Mouse (Mus musculus) lung, adult 18-20 months (tissue): ENCODE data around the gene Prl3c1.
"Not testable (repeated sequence)": the region's sequence is repeated elsewhere in the genome, so short reads cannot be mapped to it uniquely, and the experiment has no call there.

Source experiments
- DNase-seq, 2 experiments: peaks; one replicate each; pipeline ENCODE4 v3.0.0; 2022; ENCODE audit warnings: mixed read lengths in 2 of 2

Gene Prl3c1

GRCm38 (mm10) chr13:27196359-27196758, at the start of gene Prl3c1:
Gene Prl3c1, plus strand, starts transcription at chr13:27196659.
- DNase-seq = no peak

- DNase-seq = no peak
Observed at GRCm38 (mm10) chr13:27148264-27148663, 48.2 kb upstream of the Prl3c1 start.

- DNase-seq = not testable (repeated sequence)
Observed at GRCm38 (mm10) chr13:27156490-27156889, 40.0 kb upstream of the Prl3c1 start, which contains the start of gene Prl3d3. Gene Prl3d3, plus strand, starts transcription at chr13:27156790.

GRCm38 (mm10) chr13:27241547-27241946, 45.1 kb downstream of the Prl3c1 start, which contains the start of gene Prl3b1:
Gene Prl3b1, plus strand, starts transcription at chr13:27241847.
- DNase-seq = no peak
